Comparison of ENCODE assay signal across 23 mouse cellular contexts in the genomic region with DNA sequence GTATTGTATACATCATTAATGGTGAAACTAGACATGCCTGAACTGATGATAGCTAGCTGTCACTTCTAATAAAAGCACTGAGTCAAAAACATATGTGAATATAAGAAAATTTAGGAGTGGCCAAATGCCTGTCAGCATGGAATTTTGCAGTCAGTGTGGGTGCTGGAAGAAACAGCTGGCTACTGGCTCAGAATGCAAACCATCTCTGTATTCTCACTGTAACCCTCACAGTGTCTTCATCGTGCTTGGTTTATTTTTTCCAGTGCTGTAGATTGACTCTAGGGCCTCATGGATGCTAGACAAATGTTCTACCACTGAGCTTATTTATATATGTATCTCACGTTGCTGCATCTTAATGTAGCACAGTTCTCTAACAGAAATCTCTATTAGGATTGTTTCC.
DNase-seq lines count a peak whose midpoint lies in the region; ATAC-seq and TF ChIP-seq lines count a peak whose summit lies in the region.
"Had no signal": no experiment of that assay in that cellular context is flagged by ENCODE, and none has a peak within 500 bp of the region (broad histone marks: within the 10 kb centered on the region; RNA-seq: fewer than 3 reads in every experiment).

No protein-coding gene starts in this region.

- no peak overlapping the region for H3K9ac ChIP-seq in embryonic facial prominence, embryonic 14.5 days (ENCODE audit: low read depth, low read length)
- no peak overlapping the region for H3K9ac ChIP-seq in lung, embryonic 15.5 days
- H3K9ac ChIP-seq in stomach, embryonic 15.5 days = no peak overlapping the region
- no peak overlapping the region for H3K9ac ChIP-seq in stomach, postnatal 0 days (ENCODE audit: low read length)
- H3K9ac ChIP-seq: embryonic facial prominence, embryonic 13.5 days; forebrain, embryonic 13.5 days; forebrain, embryonic 15.5 days; forebrain, postnatal 0 days had no signal

- H3K4me1 ChIP-seq in embryonic facial prominence, embryonic 14.5 days (ENCODE audit: control insufficient read depth, insufficient read depth, low read length) = no peaks in the 10 kb centered on the region
- no peaks in the 10 kb centered on the region for H3K4me1 ChIP-seq in embryonic facial prominence, embryonic 10.5 days
- peaks cover 2% of the 10 kb centered on the region for H3K4me1 ChIP-seq in lung, embryonic 15.5 days
- H3K4me1 ChIP-seq in stomach, embryonic 15.5 days = no peaks in the 10 kb centered on the region
- H3K4me1 ChIP-seq in stomach, postnatal 0 days (replicated peaks; ENCODE audit: control insufficient read depth, insufficient read depth) = no peaks in the 10 kb centered on the region
- H3K4me1 ChIP-seq: embryonic facial prominence, embryonic 13.5 days; forebrain, embryonic 13.5 days; forebrain, embryonic 15.5 days had no signal

- no peaks in the 10 kb centered on the region for H3K27me3 ChIP-seq in embryonic facial prominence, embryonic 14.5 days (replicated peaks; ENCODE audit: control insufficient read depth, insufficient read depth, low read length)
- no peaks in the 10 kb centered on the region for H3K27me3 ChIP-seq in embryonic facial prominence, embryonic 10.5 days (replicated peaks; ENCODE audit: low read depth, poor library complexity, severe bottlenecking)
- no peaks in the 10 kb centered on the region for H3K27me3 ChIP-seq in lung, embryonic 15.5 days
- H3K27me3 ChIP-seq in stomach, embryonic 15.5 days (replicated peaks) = no peaks in the 10 kb centered on the region
- H3K27me3 ChIP-seq in stomach, postnatal 0 days (ENCODE audit: control insufficient read depth, insufficient read depth, low read length) = no peaks in the 10 kb centered on the region
- H3K27me3 ChIP-seq: CH12.LX; embryonic facial prominence, embryonic 13.5 days; forebrain, embryonic 13.5 days; forebrain, embryonic 15.5 days had no signal

- ATAC-seq in embryonic facial prominence, embryonic 14.5 days (ENCODE audit: low read depth) = no peak
- ATAC-seq in lung, embryonic 15.5 days (ENCODE audit: borderline replicate concordance, extremely low read depth, low FRiP score, low TSS enrichment) = no peak
- no peak for ATAC-seq in stomach, embryonic 15.5 days (ENCODE audit: insufficient read depth, low FRiP score, low read depth)
- ATAC-seq in stomach, postnatal 0 days (ENCODE audit: low FRiP score, low TSS enrichment) = no peak
- no peak for ATAC-seq in megakaryocyte, adult 5-6 weeks (ENCODE audit: poor library complexity, severe bottlenecking)
- ATAC-seq: CD4-positive, CD25-positive, alpha-beta regulatory T cell, adult 4 months; forebrain, embryonic 13.5 days; forebrain, embryonic 15.5 days; forebrain, postnatal 0 days had no signal

- peak; percentile 51 for DNase-seq in embryonic facial prominence, embryonic 14.5 days (ENCODE audit: low spot score)
- DNase-seq in embryonic facial prominence, embryonic 10.5 days (ENCODE audit: low spot score) = no peak
- no peak for DNase-seq in lung, postnatal 14 days
- no peak for DNase-seq in stomach, postnatal 0 days (ENCODE audit: low spot score)
- DNase-seq: adrenal gland, adult 2 months; adrenal gland, postnatal 10 days; adrenal gland, postnatal 25 days; B cell, adult 2 months; cerebellum, adult 11-12 months; cerebellum, adult 2 months; cerebellum, adult 9-10 months; cerebellum, postnatal 10 days; cerebellum, postnatal 25 days; forebrain, postnatal 0 days had no signal

- H3K27ac ChIP-seq in embryonic facial prominence, embryonic 14.5 days (replicated peaks; ENCODE audit: low read depth, low read length) = no peak overlapping the region
- H3K27ac ChIP-seq in embryonic facial prominence, embryonic 10.5 days (replicated peaks) = no peak overlapping the region
- 0 out of 2 replicates have a peak overlapping the region, but pooled peaks have one; percentile 6 for H3K27ac ChIP-seq in lung, embryonic 15.5 days
- H3K27ac ChIP-seq in stomach, embryonic 15.5 days = peak overlapping the region; percentile 16; the same call in 1 of the 2 replicates
- H3K27ac ChIP-seq in stomach, postnatal 0 days (replicated peaks) = no peak overlapping the region
- H3K27ac ChIP-seq: embryonic facial prominence, embryonic 13.5 days; forebrain, embryonic 13.5 days; forebrain, embryonic 15.5 days had no signal

- TF ChIP-seq EP300 in stomach, postnatal 0 days (optimal IDR thresholded peaks at IDR 0.05) = no peak

- no peaks in the 10 kb centered on the region for H3K9me3 ChIP-seq in embryonic facial prominence, embryonic 14.5 days (ENCODE audit: control insufficient read depth, low read length)
- no peaks in the 10 kb centered on the region for H3K9me3 ChIP-seq in embryonic facial prominence, embryonic 10.5 days
- H3K9me3 ChIP-seq in lung, embryonic 15.5 days = no peaks in the 10 kb centered on the region
- no peaks in the 10 kb centered on the region for H3K9me3 ChIP-seq in stomach, embryonic 15.5 days
- H3K9me3 ChIP-seq in stomach, postnatal 0 days (ENCODE audit: control insufficient read depth, low read length) = no peaks in the 10 kb centered on the region
- H3K9me3 ChIP-seq: embryonic facial prominence, embryonic 13.5 days; forebrain, embryonic 13.5 days; forebrain, embryonic 15.5 days; G1E had no signal

- no peak overlapping the region for H3K4me2 ChIP-seq in embryonic facial prominence, embryonic 14.5 days (ENCODE audit: low read depth, low read length)
- H3K4me2 ChIP-seq in lung, embryonic 15.5 days = no peak overlapping the region
- no peak overlapping the region for H3K4me2 ChIP-seq in stomach, embryonic 15.5 days
- H3K4me2 ChIP-seq in stomach, postnatal 0 days (replicated peaks; ENCODE audit: low read depth) = no peak overlapping the region
- H3K4me2 ChIP-seq: embryonic facial prominence, embryonic 13.5 days; forebrain, embryonic 13.5 days; forebrain, embryonic 15.5 days had no signal

- 66% methylated on average over 2 of the region's 2 CpGs for WGBS in embryonic facial prominence, embryonic 14.5 days
- 78% methylated on average over 2 of the region's 2 CpGs for WGBS in embryonic facial prominence, embryonic 10.5 days
- 27% methylated on average over 2 of the region's 2 CpGs for WGBS in lung, embryonic 15.5 days
- WGBS in stomach, embryonic 15.5 days = 38% methylated on average over 2 of the region's 2 CpGs
- 28% methylated on average over 2 of the region's 2 CpGs for WGBS in stomach, postnatal 0 days

- H3K4me3 ChIP-seq in embryonic facial prominence, embryonic 14.5 days (ENCODE audit: low read depth, low read length) = no peak overlapping the region
- H3K4me3 ChIP-seq in embryonic facial prominence, embryonic 10.5 days = no peak overlapping the region
- H3K4me3 ChIP-seq in lung, embryonic 15.5 days = no peak overlapping the region
- H3K4me3 ChIP-seq in stomach, embryonic 15.5 days (replicated peaks) = no peak overlapping the region
- H3K4me3 ChIP-seq in stomach, postnatal 0 days (ENCODE audit: low read depth, low read length) = no peak overlapping the region
- H3K4me3 ChIP-seq: embryonic facial prominence, embryonic 13.5 days; forebrain, embryonic 13.5 days; forebrain, embryonic 15.5 days had no signal

- no peak for TF ChIP-seq CTCF in stomach, postnatal 0 days (IDR thresholded peaks at IDR 0.05; ENCODE audit: low read depth)

- H3K36me3 ChIP-seq in embryonic facial prominence, embryonic 14.5 days (ENCODE audit: control insufficient read depth, insufficient read depth, low read length) = no peaks in the 10 kb centered on the region
- H3K36me3 ChIP-seq in embryonic facial prominence, embryonic 10.5 days (replicated peaks) = no peaks in the 10 kb centered on the region
- H3K36me3 ChIP-seq in lung, embryonic 15.5 days = no peaks in the 10 kb centered on the region
- no peaks in the 10 kb centered on the region for H3K36me3 ChIP-seq in stomach, embryonic 15.5 days
- H3K36me3 ChIP-seq in stomach, postnatal 0 days (ENCODE audit: control insufficient read depth, insufficient read depth, low read length) = no peaks in the 10 kb centered on the region
- H3K36me3 ChIP-seq: embryonic facial prominence, embryonic 13.5 days; forebrain, embryonic 15.5 days; G1E had no signal

Comparison
In these comparisons a context has a peak if more than half of its experiments do, and no peak if none do; other contexts are left out.
1. H3K27ac ChIP-seq: peak in lung, embryonic 15.5 days (single experiment) and stomach, embryonic 15.5 days (single experiment); none in embryonic facial prominence, embryonic 14.5 days (single experiment), embryonic facial prominence, embryonic 10.5 days (single experiment) and stomach, postnatal 0 days (single experiment).